Mouse (Mus musculus) c-Kit-positive CD71-positive TER-119-positive erythroid progenitor cells, embryonic 14.5 days (primary cell): Measurements from ENCODE around the gene Armcx2.
"Not testable (repeated sequence)": the region's sequence is repeated elsewhere in the genome, so short reads cannot be mapped to it uniquely, and the experiment has no call there.

Source experiments
- DNase-seq: peaks from one replicate; pipeline ENCODE4 v3.0.0-alpha.2; 2013; ENCODE audit warnings: low spot score

Armcx2 gene

GRCm38 (mm10) chrX:134808755-134809224, at the start of gene Armcx2:
Gene Armcx2 (minus strand): TSS chrX:134809221.
- DNase-seq, result peak; percentile 12

- no peak for DNase-seq
These were observed 40.6 kb upstream of the Armcx2 start for GRCm38 (mm10) chrX:134849662-134850061.

GRCm38 (mm10) chrX:134844424-134844823, 35.4 kb upstream of the Armcx2 start:
- DNase-seq, result no peak

GRCm38 (mm10) chrX:134830508-134830907, 21.5 kb upstream of the Armcx2 start:
- no peak for DNase-seq

GRCm38 (mm10) chrX:134807833-134808754, 927 bp downstream of the Armcx2 start:
- no peak for DNase-seq

GRCm38 (mm10) chrX:134787728-134788127, 21.3 kb downstream of the Armcx2 start:
- DNase-seq, result no peak

GRCm38 (mm10) chrX:134763428-134764198, 45.4 kb downstream of the Armcx2 start:
- not testable (repeated sequence) for DNase-seq

- DNase-seq, result no peak
These were observed 51.6 kb downstream of the Armcx2 start for GRCm38 (mm10) chrX:134757293-134757995.

GRCm38 (mm10) chrX:134756434-134757292, 52.4 kb downstream of the Armcx2 start, which contains the start of gene Armcx3:
Gene Armcx3 (plus strand): TSS chrX:134756595.
- peak; percentile 63 for DNase-seq
